Comparison of ENCODE assay signal across 9 mouse cellular contexts in genomic region chr1:156222205-156223000, GRCm38 (mm10). TPM values are rescaled to one million over a fixed set of nuclear protein-coding genes. Genes with fewer than 3 reads are reported as not detected.
DNase-seq lines count a peak whose midpoint lies in the region; ATAC-seq and TF ChIP-seq lines count a peak whose summit lies in the region.
"Had no signal": no experiment of that assay in that cellular context is flagged by ENCODE, and none has a peak within 500 bp of the region (broad histone marks: within the 10 kb centered on the region; RNA-seq: fewer than 3 reads in every experiment).

No protein-coding gene starts in this region.

- 67% methylated on average over 13 of the region's 13 CpGs for WGBS in embryonic facial prominence, embryonic 10.5 days
- 52% methylated on average over 13 of the region's 13 CpGs for WGBS in kidney, postnatal 0 days

- no peaks in the 10 kb centered on the region for H3K27me3 ChIP-seq in embryonic facial prominence, embryonic 10.5 days (replicated peaks; ENCODE audit: low read depth, poor library complexity, severe bottlenecking)
- no peaks in the 10 kb centered on the region for H3K27me3 ChIP-seq in kidney, postnatal 0 days (ENCODE audit: insufficient read depth, low read length)
- H3K27me3 ChIP-seq: limb, embryonic 15.5 days had no signal

- TF ChIP-seq CTCF in kidney, postnatal 0 days (IDR thresholded peaks at IDR 0.05; ENCODE audit: low read depth), result no peak

- no peak overlapping the region for H3K4me3 ChIP-seq in embryonic facial prominence, embryonic 10.5 days
- H3K4me3 ChIP-seq in kidney, postnatal 0 days (replicated peaks; ENCODE audit: low read depth, low read length), result no peak overlapping the region
- H3K4me3 ChIP-seq: limb, embryonic 15.5 days had no signal

- peak; percentile 65 for ATAC-seq in kidney, postnatal 0 days (replicated peaks; ENCODE audit: low FRiP score, low read depth)

- H3K27ac ChIP-seq in embryonic facial prominence, embryonic 10.5 days (replicated peaks), result peak overlapping the region; percentile 65
- peak overlapping the region; percentile 44; the same call in 1 of the 2 replicates for H3K27ac ChIP-seq in kidney, postnatal 0 days
- H3K27ac ChIP-seq: limb, embryonic 15.5 days had no signal

- no peak overlapping the region for H3K4me2 ChIP-seq in kidney, postnatal 0 days (ENCODE audit: low read length)
- H3K4me2 ChIP-seq: limb, embryonic 15.5 days had no signal

- H3K4me1 ChIP-seq in embryonic facial prominence, embryonic 10.5 days, result peaks cover 21% of the 10 kb centered on the region
- H3K4me1 ChIP-seq in kidney, postnatal 0 days (replicated peaks; ENCODE audit: insufficient read depth, low read length), result peaks cover 9% of the 10 kb centered on the region; the same call in 1 of the 2 replicates

- no peaks in the 10 kb centered on the region for H3K36me3 ChIP-seq in embryonic facial prominence, embryonic 10.5 days (replicated peaks)
- no peaks in the 10 kb centered on the region for H3K36me3 ChIP-seq in kidney, postnatal 0 days (ENCODE audit: insufficient read depth, low read length)
- H3K36me3 ChIP-seq: limb, embryonic 15.5 days had no signal

- H3K9me3 ChIP-seq in embryonic facial prominence, embryonic 10.5 days, result no peaks in the 10 kb centered on the region
- no peaks in the 10 kb centered on the region for H3K9me3 ChIP-seq in kidney, postnatal 0 days (replicated peaks; ENCODE audit: low read length)
- H3K9me3 ChIP-seq: limb, embryonic 15.5 days had no signal

- DNase-seq in kidney, adult 9 months, result peak; percentile 47
- no peak for DNase-seq in kidney, adult 11 months
- peak; percentile 37 for DNase-seq in embryonic facial prominence, embryonic 10.5 days (ENCODE audit: low spot score)
- DNase-seq in kidney, postnatal 0 days (ENCODE audit: low spot score), result no peak
- peak; percentile 52 for DNase-seq in ovary, postnatal 36 days (ENCODE audit: low spot score)
- DNase-seq in adrenal gland, adult 2 months, result no peak
- no peak for DNase-seq in gastrocnemius, postnatal 14 days
- no peak for DNase-seq in spleen, postnatal 36 days (ENCODE audit: low spot score in 2 of 2)

- intact Hi-C loops in gastrocnemius, postnatal 14 days (cut with DNase I; ENCODE audit: low total_unique reads), result no loop called here

- H3K9ac ChIP-seq in kidney, postnatal 0 days (ENCODE audit: low read depth, low read length), result no peak overlapping the region
- H3K9ac ChIP-seq: limb, embryonic 15.5 days had no signal

RNA-seq across cellular contexts. Expression of gene Fam163a, which starts 17.6 kb away (rescaled TPM):
- 1.6 and 2.5 TPM in 2 replicates for polyA plus RNA-seq in embryonic facial prominence, embryonic 10.5 days (2016; fragmentation: Nextera tagmentation; extraction: Ambion mirVana)
- 0.63 and 0.94 TPM in 2 replicates for polyA plus RNA-seq in kidney, postnatal 0 days (2015; fragmentation: Nextera tagmentation; extraction: Ambion mirVana)
- 10 to 100 TPM in 1 of 2 experiments, 1 to 10 TPM in 1; 9.1 to 15.7 TPM for total RNA-seq in adrenal gland, adult 2 months (2021)
- 4.3 and 4.9 TPM in 2 replicates for polyA plus RNA-seq in adrenal gland, adult 2 months (2012; rRNA removed)
- total RNA-seq in gastrocnemius, postnatal 14 days (2021), result not detected

Comparison
In these comparisons a context has a peak if more than half of its experiments do, and no peak if none do; other contexts are left out.
1. DNase-seq: peak in kidney, adult 9 months (single experiment), embryonic facial prominence, embryonic 10.5 days (single experiment) and ovary, postnatal 36 days (single experiment); none in kidney, adult 11 months (single experiment), kidney, postnatal 0 days (single experiment), adrenal gland, adult 2 months (single experiment), gastrocnemius, postnatal 14 days (single experiment) and spleen, postnatal 36 days (0 of 2).